Mouse (Mus musculus): Measurements from ENCODE around the gene Glt6d1.

Gene Glt6d1

DNA sequence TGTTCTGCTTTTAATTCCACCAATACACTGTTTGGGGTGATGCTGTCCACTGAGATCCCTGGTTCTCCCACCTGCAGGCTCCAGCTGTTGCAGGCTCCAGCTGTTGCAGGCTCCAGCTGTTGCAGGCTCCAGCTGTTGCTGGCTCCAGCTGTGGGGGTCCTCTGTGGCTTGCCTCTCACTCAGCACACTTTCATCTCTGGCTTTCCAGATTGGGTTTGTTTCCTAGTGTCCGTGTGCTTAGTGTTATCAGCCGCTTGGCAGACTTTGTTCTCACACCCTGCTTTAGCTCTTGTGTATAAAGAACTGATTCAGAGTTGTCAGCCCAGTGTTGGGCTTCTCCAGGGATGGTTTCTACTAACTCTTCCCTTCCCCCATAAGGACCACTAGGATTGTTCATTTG is 18.0 kb downstream of the Glt6d1 start:
- no peak for DNase-seq (ENCODE audit: low spot score)

- DNase-seq (ENCODE audit: low spot score): no peak
These were observed 26.6 kb downstream of the Glt6d1 start for GRCm38 (mm10) chr2:25789092-25789491.

DNA sequence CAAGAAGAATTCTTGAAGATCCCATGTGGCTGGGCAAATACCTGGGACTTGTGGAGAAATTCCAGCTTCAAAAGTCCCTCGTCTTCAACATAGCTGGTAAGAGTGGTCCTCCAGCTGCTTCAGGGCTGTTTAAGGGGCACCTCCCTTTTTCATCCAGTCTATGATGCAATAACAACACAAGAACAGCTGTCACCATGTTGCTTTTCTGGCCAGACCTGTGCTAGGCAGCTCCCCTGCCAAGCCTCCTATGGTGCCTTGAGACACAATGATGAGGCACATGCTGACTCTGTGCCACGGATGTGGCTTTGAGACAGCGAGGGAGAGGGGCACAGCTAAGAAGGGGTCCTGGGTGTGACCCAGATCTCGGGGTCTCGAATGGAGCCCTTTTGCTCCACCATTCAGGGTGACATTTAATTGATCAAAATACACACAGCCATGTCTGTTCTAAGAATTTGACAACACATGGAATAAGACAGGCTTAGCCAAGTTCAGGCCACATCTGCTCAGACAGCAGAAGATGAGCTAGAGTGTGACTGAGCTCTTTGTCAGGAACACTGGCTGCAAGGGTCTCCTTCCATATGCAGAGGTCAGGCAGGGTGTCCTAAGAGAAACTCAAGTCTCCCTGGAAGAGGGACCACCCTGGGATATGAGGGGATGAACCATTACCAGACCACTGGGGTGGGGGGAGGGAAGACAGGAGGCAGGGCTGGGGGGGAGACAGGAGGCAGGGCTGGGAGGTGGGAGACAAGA is 29.9 kb downstream of the Glt6d1 start:
- DNase-seq (ENCODE audit: low spot score): no peak

GRCm38 (mm10) chr2:25781957-25782356 is 33.7 kb downstream of the Glt6d1 start, which contains the start of gene Gm13539:
Gene Gm13539 (plus strand): TSS chr2:25782257.
- no peak for DNase-seq (ENCODE audit: low spot score)

DNA sequence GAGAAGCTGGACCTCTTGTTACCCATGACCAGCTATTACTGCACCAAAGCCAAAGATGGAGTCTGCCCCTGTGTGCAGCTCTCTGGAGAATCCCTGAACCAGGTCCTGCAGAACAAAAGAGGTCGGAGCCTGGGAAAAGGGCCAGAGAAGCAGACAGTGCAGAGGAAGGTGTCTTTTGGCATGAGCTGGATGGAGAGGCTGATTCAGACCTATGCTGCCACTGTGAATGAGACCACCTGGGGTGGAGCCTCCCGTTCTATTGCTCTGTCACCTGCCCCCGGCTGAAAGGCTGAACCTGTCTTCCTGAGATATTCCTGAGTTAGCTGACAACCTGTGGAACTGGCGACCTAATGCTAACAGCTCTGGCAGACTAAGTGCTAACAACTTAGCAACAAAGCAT is 34.7 kb downstream of the Glt6d1 start:
- no peak for DNase-seq (ENCODE audit: low spot score)

DNA sequence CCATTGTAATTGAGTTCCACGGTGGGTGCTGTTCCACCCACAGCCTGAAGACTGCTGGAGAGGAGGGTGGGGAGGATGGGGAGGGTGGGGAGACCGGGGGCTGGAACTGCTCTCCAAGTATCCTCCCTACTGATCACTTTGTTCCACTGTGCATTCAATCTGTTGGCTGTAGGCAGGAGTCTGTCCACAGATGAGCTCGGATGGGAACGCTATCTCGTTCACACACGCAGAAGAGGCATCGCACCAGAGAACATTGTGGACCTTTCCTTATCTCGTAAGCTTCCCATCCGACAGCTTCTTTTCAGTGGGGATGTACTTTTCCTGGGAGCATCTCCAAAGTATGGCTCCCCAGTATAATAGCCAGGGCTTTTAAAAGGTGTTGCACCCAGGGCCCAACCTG is 36.6 kb downstream of the Glt6d1 start:
- DNase-seq (ENCODE audit: low spot score): no peak

GRCm38 (mm10) chr2:25776717-25777116 is 38.9 kb downstream of the Glt6d1 start, which contains the start of gene Lcn11:
Gene Lcn11 (plus strand): TSS chr2:25777017.
- DNase-seq (ENCODE audit: low spot score): no peak

- no peak for DNase-seq (ENCODE audit: low spot score)
These were observed 39.7 kb downstream of the Glt6d1 start for GRCm38 (mm10) chr2:25775991-25776390.

DNA sequence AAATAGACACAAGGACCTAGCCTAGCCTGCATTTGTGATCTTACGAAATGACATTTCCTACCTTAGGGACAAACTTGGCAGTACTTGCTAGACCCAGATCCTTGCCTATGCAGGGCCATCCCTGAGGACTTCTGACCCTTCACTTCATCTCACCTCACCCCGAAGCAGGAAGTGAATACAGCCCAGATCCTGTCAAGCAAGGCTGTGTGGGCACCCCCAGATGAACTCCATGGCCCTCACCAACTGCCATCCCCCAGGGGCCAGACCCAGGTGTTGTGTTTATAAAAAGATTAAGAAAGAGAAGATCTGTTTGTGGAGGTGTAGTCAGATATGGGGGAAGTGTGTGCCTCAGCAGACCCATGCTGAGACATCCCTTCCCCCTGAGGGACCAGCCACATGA is 41.0 kb downstream of the Glt6d1 start:
- DNase-seq (ENCODE audit: low spot score): no peak

DNA sequence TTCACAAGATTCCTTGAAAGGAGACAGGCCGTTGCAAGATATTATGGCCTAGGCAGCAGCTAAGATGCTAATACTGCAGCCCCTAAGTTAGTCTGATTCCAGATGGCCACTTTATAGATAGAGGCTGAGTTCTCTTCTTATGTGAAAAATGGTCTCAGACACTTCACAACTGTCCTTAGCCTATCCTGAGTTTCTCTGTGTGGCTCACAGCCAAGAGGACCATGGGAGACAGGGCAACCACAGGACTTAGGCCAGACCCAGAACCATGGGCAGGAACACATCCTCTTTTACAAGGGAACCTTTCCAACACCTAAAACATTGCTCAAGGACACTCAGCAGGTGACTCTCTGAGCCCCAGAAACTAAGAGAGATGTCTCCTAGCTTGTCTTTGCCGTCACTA is 42.1 kb downstream of the Glt6d1 start:
- DNase-seq (ENCODE audit: low spot score): no peak

GRCm38 (mm10) chr2:25767764-25768163 is 47.9 kb downstream of the Glt6d1 start:
- DNase-seq (ENCODE audit: low spot score): no peak

- DNase-seq (ENCODE audit: low spot score): no peak
These were observed 50.4 kb downstream of the Glt6d1 start, which contains the start of gene Lcn3 for GRCm38 (mm10) chr2:25765269-25765668. Gene Lcn3 (plus strand): TSS chr2:25765569.

GRCm38 (mm10) chr2:25758064-25758625 is 57.5 kb downstream of the Glt6d1 start:
- DNase-seq (ENCODE audit: low spot score): no peak

- no peak for DNase-seq (ENCODE audit: low spot score)
These were observed 61.4 kb downstream of the Glt6d1 start for GRCm38 (mm10) chr2:25754201-25754600.
